Mouse (Mus musculus): ENCODE measurements around the gene Fgfr2. TPM values are rescaled to one million over a fixed set of nuclear protein-coding genes. Genes with fewer than 3 reads are reported as not detected.

Gene Fgfr2
- polyA plus RNA-seq, 1 experiment from 2014 or later, result 86.9 TPM

DNA sequence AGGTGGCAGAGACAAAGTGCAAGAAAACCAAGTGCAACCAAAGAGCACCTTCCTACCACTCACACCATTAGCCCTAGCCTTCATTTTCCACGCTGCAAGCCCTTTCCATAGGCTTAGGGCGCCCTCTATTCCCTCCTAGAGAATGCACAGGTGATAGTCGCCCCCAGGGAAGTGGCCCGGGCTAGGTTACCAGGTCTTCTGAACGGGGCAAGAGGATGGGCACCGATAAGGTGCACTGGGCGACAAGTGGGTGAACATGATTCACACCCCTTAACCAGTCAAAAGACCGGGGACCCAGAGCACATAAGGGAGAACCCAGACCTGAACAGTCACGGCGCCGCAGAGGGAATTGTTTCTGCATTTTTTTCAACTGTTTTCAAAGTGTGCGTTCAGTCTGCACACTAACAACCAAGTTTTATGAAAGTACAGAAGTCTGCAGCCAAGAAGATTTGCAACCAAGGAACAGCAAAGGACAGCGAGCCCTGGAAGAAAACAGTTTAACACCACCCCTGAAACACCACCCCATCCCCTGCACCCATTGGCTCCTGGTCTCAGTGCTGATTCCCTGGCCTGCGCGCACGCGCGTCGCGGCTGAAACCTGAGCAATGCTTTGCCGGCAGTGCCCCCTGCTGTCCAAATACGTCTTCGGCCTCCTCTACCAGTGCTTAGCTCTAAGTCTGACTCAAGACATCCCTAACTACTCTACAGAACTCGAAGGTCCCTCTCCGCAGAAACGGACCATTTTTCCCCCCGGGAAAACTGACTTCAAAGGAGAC, 571.6 kb downstream of the Fgfr2 start:
- WGBS, result 2% methylated on average over 27 of the region's 27 CpGs
- H3K4me2 ChIP-seq (ENCODE audit: low read depth), result peak overlapping the region; percentile 82
- no peaks in the 10 kb centered on the region for H3K9me3 ChIP-seq (ENCODE audit: control insufficient read depth, low read length)
- peak overlapping the region; percentile 56 for H3K9ac ChIP-seq (ENCODE audit: low read length)
- no peaks in the 10 kb centered on the region for H3K27me3 ChIP-seq (ENCODE audit: control insufficient read depth, insufficient read depth, low read length)
- ATAC-seq (ENCODE audit: insufficient read depth, low FRiP score, low TSS enrichment) (peak; percentile 92), DNase-seq (ENCODE audit: low spot score) (peak; percentile 96)
- peak overlapping the region; percentile 46 for H3K4me3 ChIP-seq (ENCODE audit: low read depth, low read length)
- no peaks in the 10 kb centered on the region for H3K36me3 ChIP-seq (ENCODE audit: control insufficient read depth, insufficient read depth, low read length)
- no peak overlapping the region for H3K27ac ChIP-seq (ENCODE audit: low read depth, low read length)
- H3K4me1 ChIP-seq (ENCODE audit: control insufficient read depth, insufficient read depth, low read length), result no peaks in the 10 kb centered on the region

GRCm38 (mm10) chr7:132547126-132547525, 576.0 kb downstream of the Fgfr2 start:
- Histone ChIP-seq H3K4me2 (ENCODE audit: low read depth) (no peak overlapping the region), H3K4me1 (ENCODE audit: control insufficient read depth, insufficient read depth, low read length) (no peaks in the 10 kb centered on the region), H3K27ac (ENCODE audit: low read depth, low read length) (no peak overlapping the region), H3K27me3 (ENCODE audit: control insufficient read depth, insufficient read depth, low read length) (no peaks in the 10 kb centered on the region), H3K9ac (ENCODE audit: low read length) (no peak overlapping the region), H3K4me3 (ENCODE audit: low read depth, low read length) (no peak overlapping the region), H3K36me3 (ENCODE audit: control insufficient read depth, insufficient read depth, low read length) (no peaks in the 10 kb centered on the region), H3K9me3 (ENCODE audit: control insufficient read depth, low read length) (no peaks in the 10 kb centered on the region)
- DNase-seq (ENCODE audit: low spot score), result no peak
- 68% methylated on average over 3 of the region's 3 CpGs for WGBS
- no peak for ATAC-seq (ENCODE audit: insufficient read depth, low FRiP score, low TSS enrichment)

- Histone ChIP-seq H3K9ac (ENCODE audit: low read length) (no peak overlapping the region), H3K27ac (ENCODE audit: low read depth, low read length) (no peak overlapping the region), H3K4me2 (ENCODE audit: low read depth) (no peak overlapping the region), H3K4me1 (ENCODE audit: control insufficient read depth, insufficient read depth, low read length) (no peaks in the 10 kb centered on the region), H3K27me3 (ENCODE audit: control insufficient read depth, insufficient read depth, low read length) (no peaks in the 10 kb centered on the region), H3K4me3 (ENCODE audit: low read depth, low read length) (no peak overlapping the region), H3K9me3 (ENCODE audit: control insufficient read depth, low read length) (no peaks in the 10 kb centered on the region), H3K36me3 (ENCODE audit: control insufficient read depth, insufficient read depth, low read length) (no peaks in the 10 kb centered on the region)
- 46% methylated on average over 4 of the region's 4 CpGs for WGBS
- DNase-seq (ENCODE audit: low spot score) (no peak), ATAC-seq (ENCODE audit: insufficient read depth, low FRiP score, low TSS enrichment) (no peak)
These were observed 580.7 kb downstream of the Fgfr2 start for GRCm38 (mm10) chr7:132542427-132542826.

DNA sequence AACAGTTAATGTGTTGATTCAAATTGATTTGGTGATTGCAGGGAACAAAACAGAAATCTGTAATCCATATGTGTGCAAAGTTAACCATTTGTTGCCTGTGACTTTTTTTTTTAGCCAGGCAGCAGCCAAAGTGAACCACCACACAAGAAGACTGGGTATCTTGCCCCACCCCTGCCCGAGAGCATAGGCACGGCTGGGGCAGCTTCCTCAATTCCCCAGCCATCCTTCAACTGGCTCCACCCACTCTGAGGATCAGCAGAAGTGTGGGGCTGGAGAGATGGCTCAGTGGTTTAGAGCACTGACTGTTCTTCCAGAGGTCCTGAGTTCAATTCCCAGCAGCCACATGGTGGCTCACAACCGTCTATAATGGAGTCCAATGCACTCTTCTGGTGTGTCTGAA, 581.6 kb downstream of the Fgfr2 start:
- Histone ChIP-seq H3K4me2 (ENCODE audit: low read depth) (no peak overlapping the region), H3K27me3 (ENCODE audit: control insufficient read depth, insufficient read depth, low read length) (no peaks in the 10 kb centered on the region), H3K36me3 (ENCODE audit: control insufficient read depth, insufficient read depth, low read length) (no peaks in the 10 kb centered on the region), H3K4me3 (ENCODE audit: low read depth, low read length) (no peak overlapping the region), H3K9me3 (ENCODE audit: control insufficient read depth, low read length) (no peaks in the 10 kb centered on the region), H3K27ac (ENCODE audit: low read depth, low read length) (no peak overlapping the region), H3K4me1 (ENCODE audit: control insufficient read depth, insufficient read depth, low read length) (no peaks in the 10 kb centered on the region), H3K9ac (ENCODE audit: low read length) (no peak overlapping the region)
- no peak for ATAC-seq (ENCODE audit: insufficient read depth, low FRiP score, low TSS enrichment)
- DNase-seq (ENCODE audit: low spot score), result no peak
- 55% methylated on average over 3 of the region's 3 CpGs for WGBS

GRCm38 (mm10) chr7:132540597-132540996, 582.6 kb downstream of the Fgfr2 start:
- DNase-seq (ENCODE audit: low spot score) (no peak), ATAC-seq (ENCODE audit: insufficient read depth, low FRiP score, low TSS enrichment) (no peak)
- H3K4me2 ChIP-seq (ENCODE audit: low read depth), result no peak overlapping the region
- H3K4me1 ChIP-seq (ENCODE audit: control insufficient read depth, insufficient read depth, low read length), result no peaks in the 10 kb centered on the region
- H3K27ac ChIP-seq (ENCODE audit: low read depth, low read length), result no peak overlapping the region
- H3K9me3 ChIP-seq (ENCODE audit: control insufficient read depth, low read length), result no peaks in the 10 kb centered on the region
- no peak overlapping the region for H3K4me3 ChIP-seq (ENCODE audit: low read depth, low read length)
- no peaks in the 10 kb centered on the region for H3K27me3 ChIP-seq (ENCODE audit: control insufficient read depth, insufficient read depth, low read length)
- H3K36me3 ChIP-seq (ENCODE audit: control insufficient read depth, insufficient read depth, low read length), result no peaks in the 10 kb centered on the region
- WGBS, result 93% methylated on average over 4 of the region's 4 CpGs
- H3K9ac ChIP-seq (ENCODE audit: low read length), result no peak overlapping the region

GRCm38 (mm10) chr7:132529206-132529605, 593.9 kb downstream of the Fgfr2 start:
- Histone ChIP-seq H3K27ac (ENCODE audit: low read depth, low read length) (no peak overlapping the region), H3K4me3 (ENCODE audit: low read depth, low read length) (no peak overlapping the region), H3K4me2 (ENCODE audit: low read depth) (no peak overlapping the region), H3K27me3 (ENCODE audit: control insufficient read depth, insufficient read depth, low read length) (no peaks in the 10 kb centered on the region), H3K9me3 (ENCODE audit: control insufficient read depth, low read length) (no peaks in the 10 kb centered on the region), H3K4me1 (ENCODE audit: control insufficient read depth, insufficient read depth, low read length) (no peaks in the 10 kb centered on the region), H3K36me3 (ENCODE audit: control insufficient read depth, insufficient read depth, low read length) (no peaks in the 10 kb centered on the region), H3K9ac (ENCODE audit: low read length) (no peak overlapping the region)
- ATAC-seq (ENCODE audit: insufficient read depth, low FRiP score, low TSS enrichment) (no peak), DNase-seq (ENCODE audit: low spot score) (no peak)
- WGBS, result 48% methylated on average over 3 of the region's 3 CpGs

DNA sequence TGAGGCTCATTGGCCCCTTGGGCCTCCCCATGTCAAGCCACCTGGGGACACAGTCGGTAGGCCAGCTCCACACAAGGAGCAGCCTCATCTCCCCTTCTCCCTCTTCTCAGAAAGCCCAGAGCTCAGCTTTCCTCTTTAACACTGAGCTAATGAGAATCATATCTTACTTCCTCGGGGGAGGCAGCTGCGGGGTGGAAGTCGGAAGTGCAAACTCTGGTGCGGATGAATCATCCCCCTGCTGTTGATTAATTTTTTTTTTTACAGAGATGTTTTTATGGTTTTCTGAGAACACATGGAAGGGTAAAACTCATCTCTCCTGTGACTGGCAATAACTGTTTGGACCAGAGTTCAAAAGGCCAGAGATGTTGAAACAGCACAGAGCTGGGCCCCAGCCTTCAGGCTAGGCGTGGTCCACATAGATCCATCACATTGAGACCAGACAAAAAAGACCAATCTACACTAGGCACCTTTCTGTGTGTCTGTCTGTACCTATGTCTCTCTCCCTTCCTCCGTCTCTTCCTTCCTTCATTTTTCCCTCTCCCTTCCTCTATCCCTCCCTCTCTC, 609.6 kb downstream of the Fgfr2 start:
- H3K27me3 ChIP-seq (ENCODE audit: control insufficient read depth, insufficient read depth, low read length), result no peaks in the 10 kb centered on the region
- DNase-seq (ENCODE audit: low spot score) (no peak), ATAC-seq (ENCODE audit: insufficient read depth, low FRiP score, low TSS enrichment) (no peak)
- no peak overlapping the region for H3K27ac ChIP-seq (ENCODE audit: low read depth, low read length)
- H3K4me2 ChIP-seq (ENCODE audit: low read depth), result no peak overlapping the region
- H3K4me1 ChIP-seq (ENCODE audit: control insufficient read depth, insufficient read depth, low read length), result no peaks in the 10 kb centered on the region
- no peaks in the 10 kb centered on the region for H3K36me3 ChIP-seq (ENCODE audit: control insufficient read depth, insufficient read depth, low read length)
- no peak overlapping the region for H3K9ac ChIP-seq (ENCODE audit: low read length)
- 80% methylated on average over 7 of the region's 7 CpGs for WGBS
- no peaks in the 10 kb centered on the region for H3K9me3 ChIP-seq (ENCODE audit: control insufficient read depth, low read length)
- H3K4me3 ChIP-seq (ENCODE audit: low read depth, low read length), result no peak overlapping the region

- DNase-seq (ENCODE audit: low spot score) (no peak), ATAC-seq (ENCODE audit: insufficient read depth, low FRiP score, low TSS enrichment) (no peak)
- WGBS, result 86% methylated on average over 2 of the region's 2 CpGs
- no peak overlapping the region for H3K4me2 ChIP-seq (ENCODE audit: low read depth)
- H3K27me3 ChIP-seq (ENCODE audit: control insufficient read depth, insufficient read depth, low read length), result no peaks in the 10 kb centered on the region
- no peaks in the 10 kb centered on the region for H3K4me1 ChIP-seq (ENCODE audit: control insufficient read depth, insufficient read depth, low read length)
- H3K27ac ChIP-seq (ENCODE audit: low read depth, low read length), result no peak overlapping the region
- no peak overlapping the region for H3K9ac ChIP-seq (ENCODE audit: low read length)
- no peaks in the 10 kb centered on the region for H3K9me3 ChIP-seq (ENCODE audit: control insufficient read depth, low read length)
- H3K36me3 ChIP-seq (ENCODE audit: control insufficient read depth, insufficient read depth, low read length), result no peaks in the 10 kb centered on the region
- no peak overlapping the region for H3K4me3 ChIP-seq (ENCODE audit: low read depth, low read length)
These were observed 614.0 kb downstream of the Fgfr2 start for GRCm38 (mm10) chr7:132509110-132509509.

GRCm38 (mm10) chr7:132507361-132507760, 615.8 kb downstream of the Fgfr2 start:
- WGBS, result 60% methylated on average over 4 of the region's 4 CpGs

More at GRCm38 (mm10) chr7:132507361-132507760, 615.8 kb downstream of the Fgfr2 start:
- Histone ChIP-seq H3K9ac (ENCODE audit: low read length) (no peak overlapping the region), H3K27ac (ENCODE audit: low read depth, low read length) (no peak overlapping the region), H3K9me3 (ENCODE audit: control insufficient read depth, low read length) (no peaks in the 10 kb centered on the region), H3K4me2 (ENCODE audit: low read depth) (no peak overlapping the region), H3K27me3 (ENCODE audit: control insufficient read depth, insufficient read depth, low read length) (no peaks in the 10 kb centered on the region), H3K4me3 (ENCODE audit: low read depth, low read length) (no peak overlapping the region), H3K4me1 (ENCODE audit: control insufficient read depth, insufficient read depth, low read length) (no peaks in the 10 kb centered on the region), H3K36me3 (ENCODE audit: control insufficient read depth, insufficient read depth, low read length) (no peaks in the 10 kb centered on the region)
- DNase-seq (ENCODE audit: low spot score), result peak; percentile 42
- no peak for ATAC-seq (ENCODE audit: insufficient read depth, low FRiP score, low TSS enrichment)
